Mouse (Mus musculus) retina, adult 2 months (tissue): ENCODE results near the gene Rack1.
"Not testable (repeated sequence)": the region's sequence is repeated elsewhere in the genome, so short reads cannot be mapped to it uniquely, and the experiment has no call there.

Experiments used
- DNase-seq: peaks from one replicate; pipeline ENCODE4 v3.0.0-alpha.2; 2012; ENCODE audit warnings: low read depth, low spot score

The Rack1 gene

DNA sequence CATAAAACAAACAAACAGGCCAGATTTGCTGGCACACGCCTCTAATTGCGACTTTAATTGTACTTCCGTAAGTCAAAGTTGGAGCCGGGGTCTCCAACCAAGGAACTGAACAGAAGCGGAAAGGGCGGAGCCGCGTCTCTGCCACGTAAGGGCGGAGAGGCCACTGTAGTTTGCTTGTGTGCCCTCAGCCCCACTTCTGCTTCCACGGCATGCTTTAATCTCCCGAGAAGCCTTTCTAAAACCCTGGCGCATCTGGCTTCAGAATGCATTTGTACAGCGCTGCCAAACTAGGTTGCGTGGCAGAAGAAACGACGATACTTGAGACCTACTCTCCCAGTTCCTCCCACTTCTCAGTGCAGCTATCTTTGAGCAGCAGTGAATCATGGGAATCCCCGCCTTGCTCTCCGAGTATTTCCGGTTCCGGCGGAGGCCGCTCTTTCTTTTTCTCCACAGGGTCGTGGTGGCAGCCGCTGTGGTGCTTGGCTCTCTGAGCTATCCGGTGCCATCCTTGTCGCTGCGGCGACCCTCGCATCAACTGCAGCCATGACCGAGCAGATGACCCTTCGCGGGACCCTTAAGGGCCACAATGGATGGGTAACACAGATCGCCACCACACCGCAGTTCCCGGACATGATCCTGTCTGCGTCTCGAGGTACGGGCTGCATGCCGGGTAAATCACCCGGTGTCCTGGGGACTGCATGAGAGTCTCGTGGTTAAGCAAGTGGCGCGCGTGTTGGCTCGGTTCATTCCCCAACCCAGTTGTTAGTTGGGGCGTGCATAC is at the start of gene Rack1:
Gene Rack1 (plus strand): TSS at position 412 of the 781 bp plus-strand sequence.
- DNase-seq = peak; percentile 77

DNA sequence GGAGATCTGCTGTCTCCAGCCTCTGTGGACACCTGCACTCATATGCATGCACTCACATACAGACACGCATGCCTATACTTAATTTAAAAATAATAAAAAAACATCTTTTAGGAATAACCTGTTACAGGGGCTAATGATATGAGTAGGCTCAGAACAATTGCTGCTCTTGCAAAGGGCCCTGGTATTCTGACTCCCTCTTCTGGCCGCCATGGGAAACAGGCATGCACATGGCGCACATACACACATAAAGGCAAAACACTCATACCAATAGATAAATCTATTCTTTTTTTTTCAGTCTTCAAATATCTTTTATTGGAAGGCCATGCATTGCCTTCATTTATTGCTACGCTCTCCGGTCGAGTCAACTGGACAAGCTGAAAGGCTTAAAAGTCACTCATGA is 49.7 kb upstream of the Rack1 start:
- no peak for DNase-seq

DNA sequence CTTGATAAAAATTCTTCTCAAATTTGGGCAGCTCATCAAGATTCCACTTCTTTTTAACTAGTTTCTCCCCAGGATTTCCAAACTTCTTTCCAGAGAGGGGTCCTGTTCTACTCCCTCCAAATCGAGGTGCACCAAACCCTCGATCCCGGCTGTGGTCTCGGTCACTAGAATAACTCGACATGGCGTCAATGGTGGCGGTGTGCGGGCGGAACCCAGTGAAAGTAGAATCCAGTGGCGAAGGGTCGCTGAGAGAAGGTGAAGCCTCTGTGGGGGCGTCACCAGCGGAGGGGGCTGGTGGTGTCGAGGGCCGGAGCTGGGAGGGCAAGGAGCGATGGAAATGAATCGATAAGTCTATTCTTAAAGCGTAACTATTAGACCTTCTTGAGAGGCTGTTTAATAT is 46.6 kb upstream of the Rack1 start:
- DNase-seq = not testable (repeated sequence)

DNA sequence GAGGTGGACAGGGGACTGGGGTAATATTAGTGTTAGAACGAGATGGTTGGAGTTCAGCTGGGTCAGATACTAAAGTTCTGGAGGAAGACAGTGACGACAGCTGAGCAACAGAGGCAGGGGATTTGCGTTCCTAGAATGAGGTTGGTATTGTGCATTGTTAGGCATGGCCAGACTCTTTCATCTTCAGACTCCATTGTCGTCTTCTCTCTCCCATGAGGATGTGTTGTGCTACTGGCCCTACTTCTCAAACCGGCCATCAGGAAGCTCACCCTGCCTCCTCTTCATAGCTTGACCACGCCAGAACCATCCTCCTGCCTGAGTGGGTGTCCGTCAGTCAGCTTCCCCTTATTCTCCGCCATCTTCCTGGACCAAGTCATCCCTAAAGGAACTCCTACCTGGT is 41.1 kb upstream of the Rack1 start:
- no peak for DNase-seq

DNA sequence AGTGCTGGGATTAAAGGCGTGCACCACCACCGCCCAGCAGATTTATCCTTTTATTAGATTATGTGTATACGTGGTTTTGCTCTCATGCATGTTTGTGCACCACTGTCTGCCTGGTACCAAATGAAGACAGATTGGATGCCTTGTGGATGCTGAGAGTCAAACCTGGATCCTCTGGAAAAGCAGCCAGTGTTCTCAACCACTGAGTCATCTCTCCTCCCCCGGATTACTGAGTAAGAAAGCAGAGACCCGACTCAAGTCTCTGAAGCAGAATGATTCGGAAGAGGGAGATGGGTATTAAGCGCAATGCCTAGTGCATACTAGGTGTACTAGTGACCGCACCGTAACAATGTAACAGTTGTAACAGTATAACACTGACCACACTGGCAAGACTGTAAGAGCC is 36.0 kb upstream of the Rack1 start:
- no peak for DNase-seq

DNA sequence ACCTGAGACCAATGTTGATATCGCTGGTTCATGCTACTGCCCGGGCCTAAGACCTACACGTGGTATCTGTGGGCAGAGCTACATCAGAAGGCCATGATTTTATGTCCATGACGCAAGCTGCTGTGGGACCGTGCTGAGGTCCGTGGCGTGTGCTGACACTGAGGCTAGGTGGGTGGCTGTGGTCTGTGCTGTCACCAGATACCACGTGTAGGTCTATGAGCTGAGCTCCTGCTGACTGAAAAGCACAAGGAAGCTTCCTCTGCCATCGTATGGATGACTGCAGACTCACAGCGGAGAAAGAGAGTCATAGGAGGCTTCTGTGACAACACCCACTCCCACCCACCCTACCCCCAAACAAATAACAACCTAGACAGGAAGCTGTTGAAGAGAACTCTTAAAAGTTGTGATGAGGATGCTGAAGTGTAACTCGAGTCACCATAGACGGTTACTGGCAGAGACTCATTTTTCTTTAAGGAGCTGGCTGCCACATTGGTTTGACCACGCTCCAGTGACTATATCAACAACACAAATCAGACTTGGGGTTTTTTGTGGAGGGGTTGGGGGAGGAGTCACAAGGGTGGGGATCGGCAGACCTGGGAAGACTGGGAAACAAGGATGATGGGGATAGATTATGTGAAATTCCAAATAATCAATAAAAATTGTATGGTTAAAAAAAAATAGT is 32.8 kb upstream of the Rack1 start:
- no peak for DNase-seq

DNA sequence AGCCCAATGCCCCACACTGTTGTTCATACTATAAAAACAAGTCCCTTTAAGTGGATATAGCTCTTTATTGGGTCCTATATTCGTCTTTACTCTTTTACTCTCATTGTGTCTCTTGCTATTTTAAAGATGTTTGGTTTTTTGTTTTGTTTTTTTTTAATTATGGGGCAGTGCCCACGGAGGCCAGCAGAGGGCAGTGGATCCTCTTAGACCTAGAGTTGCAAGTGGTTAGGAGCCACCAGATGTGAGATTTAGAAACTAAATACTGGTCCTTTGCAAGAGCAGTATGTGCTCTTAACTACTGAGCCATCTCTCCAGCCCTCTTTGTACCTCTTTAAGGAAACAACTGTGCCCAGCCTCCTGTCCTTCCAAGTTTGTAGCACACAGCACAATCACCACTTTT is 28.4 kb upstream of the Rack1 start:
- DNase-seq = no peak

DNA sequence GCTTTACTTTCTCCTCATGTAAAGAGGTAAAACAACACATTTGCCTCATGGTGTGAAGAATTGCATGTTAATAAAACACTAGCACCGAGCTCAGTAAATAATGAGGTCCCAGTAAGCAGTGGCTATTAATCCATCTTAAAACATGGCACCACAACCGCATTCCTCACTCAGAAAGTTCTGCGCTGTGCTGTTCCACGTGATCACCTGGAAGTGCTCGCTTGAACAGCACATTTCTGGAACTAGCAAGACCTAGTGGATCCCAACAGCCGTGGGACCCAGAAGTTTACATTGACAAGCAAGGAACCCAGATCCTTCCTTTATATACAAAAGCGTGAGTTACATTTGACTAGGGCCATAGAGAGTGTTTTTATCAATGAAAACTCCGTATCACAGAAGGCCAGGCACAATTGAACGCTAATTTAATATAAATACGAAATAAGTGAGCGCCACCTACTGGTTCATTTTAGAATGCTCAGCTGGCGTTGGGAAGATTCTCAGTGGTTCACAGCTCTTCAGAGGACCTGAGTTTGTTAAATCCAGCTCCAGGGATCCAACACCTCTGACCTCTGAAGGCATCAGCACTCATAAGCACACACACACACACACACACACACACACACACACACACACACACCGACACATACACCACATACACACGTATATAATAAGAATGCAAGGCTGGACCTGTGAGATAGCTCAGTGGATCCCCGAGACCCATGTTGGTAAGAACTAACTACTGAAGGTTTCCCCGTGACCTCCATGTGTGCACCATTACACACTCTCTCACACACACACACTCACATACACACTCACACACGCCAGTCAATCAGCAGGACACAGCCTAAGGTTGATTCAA is 25.5 kb upstream of the Rack1 start:
- no peak for DNase-seq

DNA sequence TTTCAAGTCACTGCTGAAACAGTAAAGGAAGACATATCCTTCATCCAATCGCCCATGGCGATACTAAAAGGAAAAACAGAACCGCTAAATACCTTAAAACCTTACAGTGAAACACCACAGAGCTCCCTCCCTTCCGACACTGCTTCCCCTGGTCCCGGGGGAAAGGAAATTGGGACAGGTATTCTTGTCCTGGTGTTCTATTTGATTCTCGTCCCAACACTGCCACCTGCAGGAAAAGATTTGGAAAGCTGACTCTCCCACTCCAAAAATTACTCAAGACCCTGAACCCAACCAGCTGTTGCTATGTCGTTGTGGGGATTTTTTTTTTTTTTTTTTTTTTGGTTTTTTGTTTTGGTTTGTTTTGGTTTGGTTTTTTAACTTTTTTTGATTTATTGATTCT is 24.6 kb upstream of the Rack1 start:
- DNase-seq = no peak

DNA sequence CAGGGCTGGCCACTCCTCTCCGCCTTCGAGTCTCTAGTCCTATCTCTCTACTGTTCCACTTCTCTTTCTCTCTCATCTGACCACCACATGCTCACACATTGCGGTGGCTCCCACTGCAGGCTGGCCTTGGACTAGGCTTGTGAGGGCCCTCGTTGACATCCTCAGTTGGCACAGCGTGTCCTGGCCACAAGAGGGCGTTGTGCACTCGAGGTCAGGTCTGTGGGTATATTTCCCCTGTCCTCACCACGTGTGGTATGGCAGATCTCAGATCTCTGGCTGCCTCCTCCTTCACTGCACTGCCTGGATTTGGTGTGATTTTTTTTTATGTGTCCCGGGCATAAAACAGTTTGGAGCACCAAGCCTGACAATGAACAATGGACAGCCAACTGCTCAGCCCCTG is 23.5 kb upstream of the Rack1 start:
- DNase-seq = no peak

DNA sequence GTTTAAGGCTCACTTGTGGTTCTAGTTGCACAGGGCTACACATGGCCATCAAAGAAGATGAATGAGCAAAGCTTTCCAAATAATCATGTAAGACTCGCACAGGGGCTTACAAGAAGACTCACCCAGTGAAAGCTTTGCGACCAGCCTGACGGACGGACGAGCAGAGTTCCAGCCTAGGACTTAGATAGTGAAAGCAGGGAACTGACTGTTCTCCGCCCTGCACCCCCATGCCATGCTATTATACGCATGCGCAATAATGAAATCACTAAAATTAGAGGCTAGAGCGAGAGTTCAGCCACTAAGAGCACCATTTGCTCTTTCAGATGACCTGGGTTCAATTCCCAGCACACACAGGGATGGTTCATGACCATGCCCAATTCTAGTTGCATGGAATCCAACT is 22.8 kb upstream of the Rack1 start:
- no peak for DNase-seq

DNA sequence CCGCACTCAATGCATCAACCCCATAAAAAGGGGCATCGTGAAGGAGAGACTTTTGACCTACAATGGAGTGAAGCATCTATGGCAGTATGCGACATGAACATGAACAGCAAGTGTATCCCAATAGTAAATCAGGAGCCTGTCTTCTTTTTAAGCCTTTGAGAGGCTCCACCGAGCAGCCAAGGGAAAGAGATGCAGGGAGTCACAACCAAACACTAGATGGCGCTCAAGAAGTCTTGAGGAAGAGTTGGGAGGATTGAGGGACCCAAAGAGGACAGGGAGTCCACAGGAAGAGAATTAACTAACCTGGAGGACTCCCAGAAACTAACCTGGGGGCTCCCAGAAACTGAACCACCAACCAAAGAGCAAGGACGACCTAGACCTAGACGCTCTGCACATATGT is 20.7 kb upstream of the Rack1 start:
- no peak for DNase-seq

DNA sequence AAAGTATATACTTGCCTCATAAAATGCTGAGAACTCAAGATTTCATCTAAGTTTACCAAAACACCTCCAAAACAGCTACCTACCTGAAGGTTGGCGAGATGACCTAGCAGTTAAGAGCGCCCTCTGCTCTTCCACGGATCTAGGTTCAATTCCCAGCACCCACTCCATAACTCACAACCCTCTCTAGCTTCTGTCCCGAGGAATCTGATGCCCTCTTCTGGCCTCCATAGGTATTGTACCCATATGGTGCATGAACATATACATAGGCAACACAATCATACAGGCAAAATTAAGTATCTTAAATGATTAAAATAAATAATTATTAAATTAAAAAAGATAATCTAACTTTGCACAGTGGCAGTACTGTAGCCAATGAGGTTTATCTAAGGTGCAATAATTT is 17.9 kb upstream of the Rack1 start:
- DNase-seq = no peak

DNA sequence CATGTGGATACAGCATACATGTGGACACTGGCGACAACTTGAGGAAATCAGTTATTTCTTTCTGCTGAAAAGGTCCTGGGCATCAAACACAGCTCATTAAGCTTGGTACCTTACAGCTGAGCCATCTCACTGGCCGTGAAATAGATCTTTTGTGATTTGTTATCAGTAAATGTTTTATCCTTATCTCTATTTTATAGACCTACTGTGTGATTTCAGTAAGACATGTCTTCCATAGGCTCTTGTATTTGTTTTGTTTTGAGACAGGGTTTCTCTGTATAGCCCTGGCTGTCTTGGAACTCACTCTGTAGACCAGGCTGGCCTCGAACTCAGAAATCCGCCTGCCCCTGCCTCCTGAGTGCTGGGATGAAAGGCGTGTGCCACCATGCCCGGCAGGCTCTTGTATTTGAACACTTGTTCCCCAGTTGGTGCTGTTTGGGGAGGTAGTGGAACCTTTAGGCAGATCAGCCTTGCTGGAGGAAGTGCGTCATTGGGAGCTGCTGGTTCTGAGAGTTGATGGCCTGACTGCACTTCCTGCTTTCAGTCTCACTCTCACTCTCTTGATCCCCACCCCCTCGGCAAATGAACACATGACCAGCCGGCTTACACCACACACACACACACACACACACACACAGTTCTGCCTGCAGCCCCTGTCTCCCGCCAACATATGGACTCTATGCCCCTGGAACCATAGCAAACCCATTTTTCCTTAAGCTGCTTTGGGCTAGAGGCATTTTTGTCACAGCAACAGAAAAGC is 12.5 kb upstream of the Rack1 start:
- DNase-seq = no peak

DNA sequence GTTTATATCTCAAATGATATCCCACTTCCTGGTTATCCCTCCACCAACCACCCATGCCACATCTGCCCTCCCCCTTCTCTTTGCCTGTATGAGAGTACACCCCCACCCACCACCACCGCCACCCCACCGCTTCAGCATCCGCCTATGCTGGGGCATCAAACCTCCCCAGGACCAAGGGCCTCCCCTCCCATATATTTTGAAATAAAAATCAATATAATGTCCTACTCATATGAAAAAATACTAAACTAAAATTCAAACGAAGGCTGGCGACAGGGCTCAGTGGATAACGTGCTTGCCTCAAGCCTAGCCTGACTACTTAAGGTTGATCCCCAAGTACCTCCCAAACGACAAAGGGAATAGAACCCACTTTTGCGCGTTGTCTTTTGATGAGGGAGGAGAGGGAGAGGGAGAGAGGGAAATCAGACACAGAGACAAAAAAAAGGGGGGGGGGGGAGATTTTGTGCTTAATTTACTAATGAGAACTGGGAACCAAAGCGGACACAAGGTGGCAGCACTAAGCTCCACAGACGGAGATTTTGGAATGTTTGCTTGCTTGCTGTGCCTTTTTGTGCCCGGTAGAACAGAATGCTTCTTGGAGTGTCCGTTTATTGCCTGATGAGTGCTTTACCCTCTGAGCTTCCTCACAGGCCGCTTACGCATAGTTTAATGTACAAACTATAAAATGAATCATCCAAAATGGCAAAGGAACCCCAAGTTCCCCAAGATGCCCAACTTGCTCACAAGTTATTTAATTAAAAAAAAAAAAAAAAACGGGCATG is 11.6 kb upstream of the Rack1 start:
- DNase-seq = no peak

DNA sequence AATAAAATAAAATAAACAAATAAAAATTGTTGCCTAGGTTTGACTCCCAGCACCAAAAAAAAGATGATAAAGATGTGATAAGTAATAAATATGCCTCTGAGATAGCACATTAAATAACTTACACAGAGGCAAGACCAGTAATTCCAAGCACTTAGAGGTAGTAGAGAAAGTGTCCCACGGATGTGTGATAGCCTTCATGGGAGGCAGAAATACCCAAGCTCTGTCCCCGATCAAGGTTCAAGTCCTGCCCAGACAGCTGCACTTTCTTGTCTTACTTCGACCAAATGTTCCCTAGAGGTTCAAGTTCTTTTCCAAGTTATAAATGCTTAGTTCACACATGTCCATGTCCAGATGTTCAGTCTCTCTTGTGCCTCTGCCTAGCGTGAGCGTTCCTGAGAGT is 10.9 kb upstream of the Rack1 start:
- no peak for DNase-seq

DNA sequence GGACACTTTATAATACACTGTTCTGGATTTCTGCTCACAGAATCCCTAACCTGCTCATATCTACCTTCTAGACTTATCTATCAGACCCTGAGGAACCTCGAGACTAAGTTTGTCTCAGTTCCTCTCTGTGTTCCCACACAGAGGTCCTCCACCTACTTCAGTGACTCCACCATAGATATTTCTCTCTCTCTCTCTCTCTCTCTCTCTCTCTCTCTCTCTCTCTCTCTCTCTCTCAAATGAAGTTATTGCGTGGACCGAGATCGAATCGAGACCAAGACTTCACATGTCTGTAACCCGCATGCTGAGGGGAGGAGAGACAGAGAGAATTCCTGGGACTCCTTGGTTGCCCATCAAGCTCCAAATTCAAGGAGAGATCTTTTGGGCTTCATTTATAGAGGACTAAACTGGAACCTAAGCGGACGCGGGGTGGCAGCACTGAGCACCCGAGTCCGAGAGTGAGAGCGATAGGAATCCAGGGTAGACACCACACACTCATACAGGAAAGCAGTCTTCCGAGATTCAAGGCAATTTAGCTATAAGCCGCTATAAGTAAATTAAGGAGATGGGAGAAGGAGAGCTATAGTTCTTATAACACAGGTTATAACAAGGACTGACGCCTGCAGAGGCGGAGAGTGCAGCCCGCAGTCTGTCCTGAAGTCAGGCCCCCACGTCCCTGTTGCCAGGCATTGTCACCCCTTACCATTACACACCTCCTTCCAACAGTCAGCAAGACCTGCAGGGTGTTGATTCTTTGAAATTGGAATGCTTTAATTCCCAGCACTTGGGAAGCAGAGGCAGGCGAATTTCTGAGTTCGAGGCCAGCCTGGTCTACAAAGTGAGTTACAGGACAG is 9.9 kb upstream of the Rack1 start:
- DNase-seq = peak; percentile 64

DNA sequence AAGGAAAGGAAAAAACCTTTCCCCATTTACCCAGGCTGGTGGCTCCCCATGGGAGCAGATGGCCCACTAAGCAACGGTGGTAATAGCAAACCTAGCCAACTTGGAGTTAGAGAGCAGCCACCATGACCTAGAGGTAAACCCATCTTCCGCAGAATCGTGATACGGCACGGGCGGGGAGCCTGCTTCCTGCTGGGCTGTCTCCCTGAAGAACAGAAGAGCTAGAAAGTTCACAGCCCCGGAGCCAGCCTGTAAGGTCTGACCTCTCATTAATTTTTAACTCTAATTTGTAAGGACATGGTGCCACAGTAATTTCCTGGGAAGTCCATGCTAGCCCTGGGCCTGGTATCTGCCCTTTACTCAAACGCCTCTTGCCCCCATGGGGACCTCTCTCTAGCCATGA is 9.2 kb upstream of the Rack1 start:
- DNase-seq = no peak

DNA sequence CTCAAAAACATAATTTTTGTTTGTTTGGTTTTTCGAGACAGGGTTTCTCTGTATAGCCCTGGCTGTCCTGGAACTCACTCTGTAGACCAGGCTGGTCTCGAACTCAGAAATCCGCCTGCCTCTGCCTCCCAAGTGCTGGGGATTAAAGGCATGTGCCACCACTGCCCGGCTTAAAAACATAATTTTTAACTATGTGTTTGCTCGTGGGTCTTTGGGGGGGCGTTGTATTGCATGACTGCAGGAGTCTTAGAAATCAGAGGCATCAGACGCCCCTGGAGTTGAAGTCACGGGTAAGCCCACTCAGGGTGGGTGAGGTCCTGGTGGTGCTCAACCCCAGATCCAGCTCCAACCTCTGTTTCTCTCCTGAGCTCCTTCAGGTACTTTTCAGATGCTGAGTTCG is 8.2 kb upstream of the Rack1 start:
- not testable (repeated sequence) for DNase-seq

DNA sequence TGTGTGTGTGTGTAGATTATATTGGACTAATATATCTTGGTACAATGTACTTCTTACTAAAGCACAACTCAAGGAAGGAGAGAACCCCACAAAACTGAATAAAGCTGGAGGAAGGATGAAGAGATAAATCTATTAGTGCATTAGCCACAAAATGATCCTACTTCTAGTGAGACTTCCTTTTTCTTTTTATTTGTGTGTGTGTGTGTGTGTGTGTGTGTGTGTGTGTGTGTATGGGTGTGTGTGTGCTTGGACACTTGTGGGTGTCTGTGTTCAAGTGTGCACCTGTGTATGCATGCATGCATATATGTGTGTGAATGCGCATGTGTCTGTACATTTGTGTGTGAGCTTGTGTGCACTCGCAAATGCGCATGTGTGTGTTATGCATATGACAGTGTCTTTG is 6.9 kb upstream of the Rack1 start:
- DNase-seq = no peak
